Mouse (Mus musculus): Measurements from ENCODE around the gene Pus10.

- TF ChIP-seq GATA1 (IDR thresholded peaks at IDR 0.05; ENCODE audit: borderline replicate concordance, low read length) (no peak), FLI1 (IDR thresholded peaks at IDR 0.05; ENCODE audit: low read length) (no peak)
Measured at GRCm38 (mm10) chr11:23734749-23735286, 69.3 kb downstream of the Pus10 start.

Measured in megakaryocyte, embryonic 14.5 days (primary cell).